Mouse (Mus musculus): ENCODE data around the gene Sucla2. TPM values are rescaled to one million over a fixed set of nuclear protein-coding genes. Genes with fewer than 3 reads are reported as not detected.

Gene Sucla2
- total and polyA plus RNA-seq, 3 experiments = 51.9 to 98.4 (median 60.3) TPM

- H3K9ac ChIP-seq (ENCODE audit: insufficient read depth, low read depth) = no peak overlapping the region
- H3K9me3 ChIP-seq (replicated peaks; ENCODE audit: low read length) = peaks cover 2% of the 10 kb centered on the region
- peaks cover 6 to 23% of the 10 kb centered on the region in 2 experiments for H3K4me1 ChIP-seq (ENCODE audit: control insufficient read depth in 1 of 2, insufficient read depth in 2 of 2)
- H3K79me2 ChIP-seq (replicated peaks; ENCODE audit: control insufficient read depth, extremely low read depth, insufficient read depth, poor library complexity, severe bottlenecking) = peaks cover 14% of the 10 kb centered on the region
- no peak overlapping the region for H3K4me2 ChIP-seq (ENCODE audit: insufficient read depth, low read depth, poor library complexity, severe bottlenecking)
- dilution Hi-C loops (cut with MboI; ENCODE audit: extremely low pct_ligation_motif_present, extremely low pct_unique_long_range_greater_than_20kb, low sequenced_read_pairs) (no loop called here), in situ Hi-C loops (cut with MboI; ENCODE audit: low pct_ligation_motif_present, low pct_unique_long_range_greater_than_20kb, low sequenced_read_pairs) (no loop called here)
- DNase-seq (ENCODE audit: extremely low read depth) = no peak
- no peak overlapping the region for H3K27ac ChIP-seq (ENCODE audit: insufficient read depth, low read depth)
- H3K4me3 ChIP-seq (replicated peaks in 1 of 3; ENCODE audit: low read depth in 2 of 3, low read length in 2 of 3, poor library complexity in 1 of 3) = no peak overlapping the region
- no peaks in the 10 kb centered on the region for H3K36me3 ChIP-seq (replicated peaks in 1 of 2; ENCODE audit: control insufficient read depth in 1 of 2, insufficient read depth in 1 of 2, low read length in 1 of 2)
- H3K27me3 ChIP-seq (replicated peaks) = peaks cover 12% of the 10 kb centered on the region
- no peak for TF ChIP-seq MEF2A (IDR thresholded peaks at IDR 0.05; ENCODE audit: borderline replicate concordance, low read depth, low read length)
- no peak for TF ChIP-seq RCOR1 (conservative IDR thresholded peaks at IDR 0.05; ENCODE audit: low read depth, low read length)
- TF ChIP-seq SMC3 (IDR thresholded peaks at IDR 0.05; ENCODE audit: low read depth, low read length) = no peak
- no peak for TF ChIP-seq CTCF (conservative IDR thresholded peaks at IDR 0.05 in 1 of 2, IDR thresholded peaks at IDR 0.05 in 1 of 2; ENCODE audit: low read depth in 2 of 2, low read length in 2 of 2)
These were observed 18.8 kb upstream of the Sucla2 start for GRCm38 (mm10) chr14:73506283-73506682.

GRCm38 (mm10) chr14:73507200-73507599 is 17.9 kb upstream of the Sucla2 start:
- in situ Hi-C loops (cut with MboI; ENCODE audit: low pct_ligation_motif_present, low pct_unique_long_range_greater_than_20kb, low sequenced_read_pairs) = no loop called here
- DNase-seq (ENCODE audit: extremely low read depth) = no peak
- TF ChIP-seq MAFK (IDR thresholded peaks at IDR 0.05; ENCODE audit: insufficient replicate concordance, low read length) (no peak), GABPA (IDR thresholded peaks at IDR 0.05; ENCODE audit: insufficient replicate concordance, low read depth, low read length) (no peak), USF2 (conservative IDR thresholded peaks at IDR 0.05; ENCODE audit: low read depth, low read length) (no peak), MAZ (IDR thresholded peaks at IDR 0.05; ENCODE audit: low read depth, low read length) (no peak), MEF2A (IDR thresholded peaks at IDR 0.05; ENCODE audit: borderline replicate concordance, low read depth, low read length) (no peak), BHLHE40 (IDR thresholded peaks at IDR 0.05; ENCODE audit: low read depth, low read length) (no peak), CHD2 (IDR thresholded peaks at IDR 0.05; ENCODE audit: low read length) (no peak), ZNF384 (IDR thresholded peaks at IDR 0.05; ENCODE audit: low read depth, low read length) (no peak), SIN3A (IDR thresholded peaks at IDR 0.05; ENCODE audit: low read length) (no peak), POLR2A (IDR thresholded peaks at IDR 0.05; ENCODE audit: low read depth, low read length) (no peak), MAX (IDR thresholded peaks at IDR 0.05; ENCODE audit: low read length) (no peak), MXI1 (IDR thresholded peaks at IDR 0.05; ENCODE audit: low read depth, low read length) (no peak), UBTF (IDR thresholded peaks at IDR 0.05; ENCODE audit: low read depth, low read length) (no peak), RAD21 (IDR thresholded peaks at IDR 0.05; ENCODE audit: low read depth, low read length) (no peak), EP300 (IDR thresholded peaks at IDR 0.05; ENCODE audit: low read length) (no peak), ETS1 (conservative IDR thresholded peaks at IDR 0.05; ENCODE audit: low read depth, low read length) (no peak), ZMIZ1 (IDR thresholded peaks at IDR 0.05; ENCODE audit: low read depth, low read length) (no peak), CHD1 (IDR thresholded peaks at IDR 0.05; ENCODE audit: low read depth, low read length) (no peak)
- Histone ChIP-seq H3K36me3 (replicated peaks in 1 of 2; ENCODE audit: control insufficient read depth in 1 of 2, insufficient read depth in 1 of 2, low read length in 1 of 2) (peaks cover 4 to 9% of the 10 kb centered on the region in 2 experiments), H3K4me1 (ENCODE audit: control insufficient read depth in 1 of 2, insufficient read depth in 2 of 2) (peaks cover 7 to 25% of the 10 kb centered on the region in 2 experiments), H3K4me2 (ENCODE audit: insufficient read depth, low read depth, poor library complexity, severe bottlenecking) (no peak overlapping the region), H3K9me3 (replicated peaks; ENCODE audit: low read length) (peaks cover 2% of the 10 kb centered on the region), H3K79me2 (replicated peaks; ENCODE audit: control insufficient read depth, extremely low read depth, insufficient read depth, poor library complexity, severe bottlenecking) (peaks cover 22% of the 10 kb centered on the region), H3K27ac (ENCODE audit: insufficient read depth, low read depth) (no peak overlapping the region), H3K27me3 (replicated peaks) (peaks cover 12% of the 10 kb centered on the region), H3K4me3 (replicated peaks in 1 of 3; ENCODE audit: low read depth in 2 of 3, low read length in 2 of 3, poor library complexity in 1 of 3) (no peak overlapping the region), H3K9ac (ENCODE audit: insufficient read depth, low read depth) (no peak overlapping the region)
- dilution Hi-C loops (cut with MboI; ENCODE audit: extremely low pct_ligation_motif_present, extremely low pct_unique_long_range_greater_than_20kb, low sequenced_read_pairs) = no loop called here
